Mouse (Mus musculus) erythroblast, embryonic 14.5 days (primary cell): ENCODE results near the gene Rpl23a.

Source experiments
- GATA1 ChIP-seq: IDR thresholded peaks from 2 replicates; pipeline ENCODE4 v1.6.1; 2012; ENCODE audit warnings: low read length, inconsistent platforms, mixed read lengths
- TAL1 ChIP-seq: IDR thresholded peaks from 3 replicates; pipeline ENCODE4 v1.6.1; 2012; ENCODE audit warnings: low read length, inconsistent platforms, mixed read lengths

GRCm38 (mm10) chr11:78134344-78134743 is 49.0 kb downstream of the Rpl23a start:
- TF ChIP-seq TAL1 (no peak), GATA1 (no peak)
